Mouse (Mus musculus) kidney, postnatal 0 days (tissue): ENCODE measurements at regions not wholly inside any gene's neighbourhood (a gene's known extent, or its start where the extent isn't known, plus 50 kb on each side); places are given as distances from the start of the nearest gene placed in this dataset.

Experiments
- ATAC-seq: fragments of 200-750 bp; cut with Nextera tagmentation; replicated peaks from 2 replicates; pipeline ENCODE4 v1.8.0; 2017; ENCODE audit warnings: low read depth, moderate number of reproducible peaks, moderate TSS enrichment, moderate library complexity; ENCODE audit not compliant: low FRiP score
- DNase-seq: peaks from one replicate; pipeline ENCODE4 v3.0.0-alpha.2; 2016; ENCODE audit warnings: low spot score
- H3K27ac ChIP-seq: fragments of 300-500 bp; sonication (generic); 2 replicates; pipeline ENCODE4 v1.5.1; 2014; ENCODE audit warnings: mild to moderate bottlenecking
- H3K27me3 ChIP-seq: fragments of 300-500 bp; sonication (generic); 2 replicates; pipeline ENCODE4 v1.6.1; 2014; ENCODE audit warnings: low read length, mixed read lengths; ENCODE audit not compliant: insufficient read depth
- H3K36me3 ChIP-seq: fragments of 300-500 bp; sonication (generic); 2 replicates; pipeline ENCODE4 v1.6.1; 2014; ENCODE audit warnings: low read length, mixed read lengths; ENCODE audit not compliant: insufficient read depth
- H3K4me1 ChIP-seq: fragments of 300-500 bp; sonication (generic); replicated peaks from 2 replicates; pipeline ENCODE4 v1.6.1; 2014; ENCODE audit warnings: antibody characterized with exemption, low read length, mixed read lengths; ENCODE audit not compliant: insufficient read depth
- H3K4me2 ChIP-seq: fragments of 300-500 bp; sonication (generic); 2 replicates; pipeline ENCODE4 v1.6.1; 2014; ENCODE audit warnings: mild to moderate bottlenecking, low read length, moderate library complexity, mixed read lengths
- H3K4me3 ChIP-seq: fragments of 300-500 bp; sonication (generic); replicated peaks from 2 replicates; pipeline ENCODE4 v1.5.1; 2014; ENCODE audit warnings: low read depth, low read length
- H3K9ac ChIP-seq: fragments of 300-500 bp; sonication (generic); 2 replicates; pipeline ENCODE4 v1.6.1; 2014; ENCODE audit warnings: low read depth, low read length
- H3K9me3 ChIP-seq: fragments of 300-500 bp; sonication (generic); replicated peaks from 2 replicates; pipeline ENCODE4 v1.6.1; 2016; ENCODE audit warnings: low read length, inconsistent platforms, mixed read lengths
- CTCF ChIP-seq: IDR thresholded peaks from 2 replicates; pipeline ENCODE4 v1.5.1; 2016; ENCODE audit warnings: antibody characterized with exemption, low read depth, mild to moderate bottlenecking, moderate library complexity
- WGBS: fragments of 180-500 bp; shearing (Covaris S2); extraction: QIAGEN DNeasy Blood & Tissue Kit; methylation state at CpG from one replicate; pipeline ENCODE4 v1.1.7; 2014; 5-methylcytosine and 5-hydroxymethylcytosine counted together

- Histone ChIP-seq H3K36me3 (no peaks in the 10 kb centered on the region), H3K9me3 (no peaks in the 10 kb centered on the region), H3K4me2 (no peak overlapping the region), H3K4me3 (no peak overlapping the region), H3K4me1 (no peaks in the 10 kb centered on the region), H3K27ac (no peak overlapping the region), H3K9ac (no peak overlapping the region), H3K27me3 (no peaks in the 10 kb centered on the region)
- no peak for DNase-seq
- TF ChIP-seq CTCF, result no peak
- 95% methylated on average over 3 of the region's 3 CpGs for WGBS
- no peak for ATAC-seq
Measured at GRCm38 (mm10) chr14:14607074-14607473, 95.0 kb upstream of the Slc4a7 start.

GRCm38 (mm10) chr14:14612245-14612644 lies 89.8 kb upstream of the Slc4a7 start:
- Histone ChIP-seq H3K4me2 (no peak overlapping the region), H3K27me3 (no peaks in the 10 kb centered on the region), H3K9ac (no peak overlapping the region), H3K27ac (no peak overlapping the region), H3K4me1 (no peaks in the 10 kb centered on the region), H3K4me3 (no peak overlapping the region), H3K9me3 (no peaks in the 10 kb centered on the region), H3K36me3 (no peaks in the 10 kb centered on the region)
- ATAC-seq (peak; percentile 68; the same call in 1 of the 2 replicates), DNase-seq (peak; percentile 75)
- WGBS, result 7% methylated on average over 3 of the region's 3 CpGs
- TF ChIP-seq CTCF, result no peak

- DNase-seq (no peak), ATAC-seq (no peak)
- TF ChIP-seq CTCF, result no peak
- no peak overlapping the region for H3K9ac ChIP-seq
- no peak overlapping the region for H3K4me2 ChIP-seq
- no peaks in the 10 kb centered on the region for H3K9me3 ChIP-seq
- H3K36me3 ChIP-seq, result no peaks in the 10 kb centered on the region
- no peaks in the 10 kb centered on the region for H3K27me3 ChIP-seq
- no peak overlapping the region for H3K4me3 ChIP-seq
- no peaks in the 10 kb centered on the region for H3K4me1 ChIP-seq
- 92% methylated on average over 5 of the region's 5 CpGs for WGBS
- no peak overlapping the region for H3K27ac ChIP-seq
Measured at GRCm38 (mm10) chr14:14620316-14620715, 81.8 kb upstream of the Slc4a7 start.

GRCm38 (mm10) chr14:14628673-14629072 lies 73.4 kb upstream of the Slc4a7 start:
- Histone ChIP-seq H3K4me2 (no peak overlapping the region), H3K9ac (no peak overlapping the region), H3K27me3 (no peaks in the 10 kb centered on the region), H3K36me3 (no peaks in the 10 kb centered on the region), H3K27ac (no peak overlapping the region), H3K4me1 (0 out of 2 replicates have a peak, but pooled peaks cover 3% of the 10 kb centered on the region), H3K4me3 (no peak overlapping the region), H3K9me3 (no peaks in the 10 kb centered on the region)
- WGBS, result 63% methylated on average over 1 of the region's 1 CpGs
- no peak for TF ChIP-seq CTCF
- ATAC-seq (no peak), DNase-seq (no peak)

GRCm38 (mm10) chr14:14631750-14632149 lies 70.3 kb upstream of the Slc4a7 start:
- ATAC-seq (no peak), DNase-seq (no peak)
- 62% methylated on average over 6 of the region's 6 CpGs for WGBS
- H3K36me3 ChIP-seq, result no peaks in the 10 kb centered on the region
- TF ChIP-seq CTCF, result no peak
- H3K9ac ChIP-seq, result no peak overlapping the region
- no peaks in the 10 kb centered on the region for H3K27me3 ChIP-seq
- H3K27ac ChIP-seq, result no peak overlapping the region
- H3K9me3 ChIP-seq, result no peaks in the 10 kb centered on the region
- H3K4me3 ChIP-seq, result no peak overlapping the region
- no peak overlapping the region for H3K4me2 ChIP-seq
- H3K4me1 ChIP-seq, result 0 out of 2 replicates have a peak, but pooled peaks cover 4% of the 10 kb centered on the region

GRCm38 (mm10) chr14:14632471-14632870 lies 69.6 kb upstream of the Slc4a7 start:
- Histone ChIP-seq H3K27ac (no peak overlapping the region), H3K4me1 (0 out of 2 replicates have a peak, but pooled peaks cover 4% of the 10 kb centered on the region), H3K9ac (peak overlapping the region; percentile 32; the same call in 1 of the 2 replicates), H3K4me3 (peak overlapping the region; percentile 28), H3K27me3 (no peaks in the 10 kb centered on the region), H3K9me3 (no peaks in the 10 kb centered on the region), H3K4me2 (peak overlapping the region; percentile 69), H3K36me3 (no peaks in the 10 kb centered on the region)
- ATAC-seq (peak; percentile 62), DNase-seq (peak; percentile 80)
- 2% methylated on average over 15 of the region's 15 CpGs for WGBS
- peak; percentile 20; the same call in 1 of the 2 replicates for TF ChIP-seq CTCF
